In the genomic region with DNA sequence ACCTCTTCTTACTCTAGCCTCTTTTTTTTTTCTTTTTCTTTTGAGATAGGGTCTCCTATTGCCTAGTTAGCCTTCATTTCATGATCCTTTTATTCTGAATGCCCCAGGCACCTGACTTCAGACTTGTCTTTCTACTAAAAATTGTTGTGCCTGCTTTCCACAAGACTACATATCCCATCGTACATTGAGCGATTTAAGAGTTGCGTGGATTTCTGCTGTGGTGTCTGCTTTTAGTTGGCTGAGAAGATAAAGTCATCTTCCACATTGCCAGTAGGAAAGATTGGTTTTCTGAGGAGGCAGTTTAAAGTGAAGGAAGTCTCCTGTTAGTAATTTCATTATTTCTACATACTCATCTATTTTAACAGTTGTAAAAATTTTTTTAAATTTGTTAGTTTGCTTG, we compare ENCODE assay signal across 10 mouse cellular contexts. TPM values are rescaled to one million over a fixed set of nuclear protein-coding genes. Genes with fewer than 3 reads are reported as not detected.
DNase-seq lines count a peak whose midpoint lies in the region; ATAC-seq and TF ChIP-seq lines count a peak whose summit lies in the region.
"Had no signal": no experiment of that assay in that cellular context is flagged by ENCODE, and none has a peak within 500 bp of the region (broad histone marks: within the 10 kb centered on the region; RNA-seq: fewer than 3 reads in every experiment).

No protein-coding gene starts in this region.

- H3K4me3 ChIP-seq in kidney, embryonic 16.5 days (ENCODE audit: low read length): peak overlapping the region; percentile 95
- peak overlapping the region; percentile 73 for H3K4me3 ChIP-seq in embryonic facial prominence, embryonic 13.5 days
- H3K4me3 ChIP-seq in intestine, embryonic 15.5 days (replicated peaks): peak overlapping the region; percentile 98
- H3K4me3 ChIP-seq in midbrain, postnatal 0 days (ENCODE audit: low read depth, low read length): no peak overlapping the region

- no peak overlapping the region for H3K27ac ChIP-seq in kidney, embryonic 16.5 days (ENCODE audit: low read length)
- H3K27ac ChIP-seq in embryonic facial prominence, embryonic 13.5 days: no peak overlapping the region
- H3K27ac ChIP-seq in intestine, embryonic 15.5 days: no peak overlapping the region
- H3K27ac ChIP-seq in midbrain, postnatal 0 days (ENCODE audit: low read depth, low read length): no peak overlapping the region

- no peaks in the 10 kb centered on the region for H3K9me3 ChIP-seq in kidney, embryonic 16.5 days (ENCODE audit: low read length)
- no peaks in the 10 kb centered on the region for H3K9me3 ChIP-seq in embryonic facial prominence, embryonic 13.5 days
- H3K9me3 ChIP-seq in intestine, embryonic 15.5 days: no peaks in the 10 kb centered on the region
- no peaks in the 10 kb centered on the region for H3K9me3 ChIP-seq in midbrain, postnatal 0 days (ENCODE audit: low read length)

- peaks cover 27% of the 10 kb centered on the region for H3K36me3 ChIP-seq in kidney, embryonic 16.5 days (ENCODE audit: insufficient read depth, low read length)
- peaks cover 30% of the 10 kb centered on the region for H3K36me3 ChIP-seq in embryonic facial prominence, embryonic 13.5 days
- peaks cover 3% of the 10 kb centered on the region; the same call in 1 of the 2 replicates for H3K36me3 ChIP-seq in intestine, embryonic 15.5 days
- peaks cover 5% of the 10 kb centered on the region; the same call in 1 of the 2 replicates for H3K36me3 ChIP-seq in midbrain, postnatal 0 days (ENCODE audit: insufficient read depth, low read length)

- H3K4me1 ChIP-seq in kidney, embryonic 16.5 days (ENCODE audit: insufficient read depth, low read length): peaks cover 31% of the 10 kb centered on the region
- H3K4me1 ChIP-seq in embryonic facial prominence, embryonic 13.5 days: peaks cover 24% of the 10 kb centered on the region
- peaks cover 11% of the 10 kb centered on the region; the same call in 1 of the 2 replicates for H3K4me1 ChIP-seq in intestine, embryonic 15.5 days (replicated peaks)
- H3K4me1 ChIP-seq in midbrain, postnatal 0 days (ENCODE audit: insufficient read depth, low read length): peaks cover 9% of the 10 kb centered on the region; the same call in 1 of the 2 replicates

- ATAC-seq in kidney, embryonic 16.5 days (ENCODE audit: low FRiP score, low TSS enrichment): no peak
- ATAC-seq in embryonic facial prominence, embryonic 13.5 days (ENCODE audit: insufficient number of reproducible peaks, insufficient read depth, low FRiP score, low TSS enrichment, low read depth): no peak
- no peak for ATAC-seq in intestine, embryonic 15.5 days
- no peak for ATAC-seq in midbrain, postnatal 0 days (ENCODE audit: low FRiP score)
- ATAC-seq in frontal cortex, adult (ENCODE audit: low TSS enrichment): no peak
- ATAC-seq in megakaryocyte-erythroid progenitor cell, adult 5-6 weeks (replicated peaks; ENCODE audit: low FRiP score, low TSS enrichment, poor library complexity, severe bottlenecking): no peak

- TF ChIP-seq CTCF in midbrain, postnatal 0 days (IDR thresholded peaks at IDR 0.05): no peak

- no peak for DNase-seq in kidney, adult 18-20 months
- DNase-seq in midbrain, postnatal 0 days (ENCODE audit: low spot score): no peak
- no peak for DNase-seq in cerebellum, postnatal 14 days

- H3K9ac ChIP-seq in kidney, embryonic 16.5 days (replicated peaks; ENCODE audit: low read length): peak overlapping the region; percentile 64
- peak overlapping the region; percentile 62 for H3K9ac ChIP-seq in embryonic facial prominence, embryonic 13.5 days
- H3K9ac ChIP-seq in intestine, embryonic 15.5 days: peak overlapping the region; percentile 18; the same call in 1 of the 2 replicates
- no peak overlapping the region for H3K9ac ChIP-seq in midbrain, postnatal 0 days (replicated peaks; ENCODE audit: low read length, poor library complexity, severe bottlenecking)

- H3K4me2 ChIP-seq in kidney, embryonic 16.5 days (replicated peaks; ENCODE audit: low read depth, low read length): peak overlapping the region; percentile 72
- H3K4me2 ChIP-seq in embryonic facial prominence, embryonic 13.5 days: peak overlapping the region; percentile 68
- peak overlapping the region; percentile 56 for H3K4me2 ChIP-seq in intestine, embryonic 15.5 days (replicated peaks)
- H3K4me2 ChIP-seq in midbrain, postnatal 0 days (ENCODE audit: low read depth, low read length, poor library complexity, severe bottlenecking): peak overlapping the region; percentile 45

- H3K27me3 ChIP-seq in kidney, embryonic 16.5 days (ENCODE audit: insufficient read depth, low read length): no peaks in the 10 kb centered on the region
- H3K27me3 ChIP-seq in embryonic facial prominence, embryonic 13.5 days: no peaks in the 10 kb centered on the region
- H3K27me3 ChIP-seq in intestine, embryonic 15.5 days (replicated peaks): no peaks in the 10 kb centered on the region
- H3K27me3 ChIP-seq in midbrain, postnatal 0 days (ENCODE audit: insufficient read depth, low read length): no peaks in the 10 kb centered on the region

- 77% methylated on average over 3 of the region's 3 CpGs for WGBS in kidney, embryonic 16.5 days
- 73% methylated on average over 3 of the region's 3 CpGs for WGBS in embryonic facial prominence, embryonic 13.5 days
- 81% methylated on average over 3 of the region's 3 CpGs for WGBS in intestine, embryonic 15.5 days
- WGBS in midbrain, postnatal 0 days: 84% methylated on average over 3 of the region's 3 CpGs

RNA-seq across cellular contexts. Expression of gene Catsper2, which starts 2.0 kb away (rescaled TPM):
- polyA plus RNA-seq in kidney, embryonic 16.5 days (2015; fragmentation: Nextera tagmentation; extraction: Ambion mirVana): 2.0 and 3.0 TPM in 2 replicates
- 3.3 and 3.8 TPM in 2 replicates for polyA plus RNA-seq in embryonic facial prominence, embryonic 13.5 days (2015; fragmentation: Nextera tagmentation; extraction: Ambion mirVana)
- 1.1 and 2.0 TPM in 2 replicates for polyA plus RNA-seq in intestine, embryonic 15.5 days (2015; fragmentation: Nextera tagmentation; extraction: Ambion mirVana)
- 2.7 and 3.8 TPM in 2 replicates for total RNA-seq in midbrain, postnatal 0 days (2014; rRNA removed)
- 2.6 and 3.0 TPM in 2 replicates for polyA plus RNA-seq in midbrain, postnatal 0 days (2015; fragmentation: Nextera tagmentation; extraction: Ambion mirVana)
- total RNA-seq in megakaryocyte-erythroid progenitor cell, adult 5-6 weeks (2014; fragmentation: Nextera tagmentation): 0.44 and 3.3 TPM in 2 replicates
- 0.56 and 1.3 TPM in 2 replicates for total RNA-seq in megakaryocyte-erythroid progenitor cell, adult 5-6 weeks (2017)

RNA-seq across cellular contexts. Expression of gene Pdia3, which starts 2.0 kb away (rescaled TPM):
- polyA plus RNA-seq in kidney, embryonic 16.5 days (2015; fragmentation: Nextera tagmentation; extraction: Ambion mirVana): 838 and 877 TPM in 2 replicates
- 657 and 685 TPM in 2 replicates for polyA plus RNA-seq in embryonic facial prominence, embryonic 13.5 days (2015; fragmentation: Nextera tagmentation; extraction: Ambion mirVana)
- polyA plus RNA-seq in intestine, embryonic 15.5 days (2015; fragmentation: Nextera tagmentation; extraction: Ambion mirVana): 834 and 874 TPM in 2 replicates
- 61.9 and 77.1 TPM in 2 replicates for total RNA-seq in midbrain, postnatal 0 days (2014; rRNA removed)
- 269 and 301 TPM in 2 replicates for polyA plus RNA-seq in midbrain, postnatal 0 days (2015; fragmentation: Nextera tagmentation; extraction: Ambion mirVana)
- 98.2 and 163 TPM in 2 replicates for total RNA-seq in megakaryocyte-erythroid progenitor cell, adult 5-6 weeks (2014; fragmentation: Nextera tagmentation)
- 198 and 215 TPM in 2 replicates for total RNA-seq in megakaryocyte-erythroid progenitor cell, adult 5-6 weeks (2017)

RNA-seq across cellular contexts. Expression of gene Ell3, which starts 28.5 kb away (rescaled TPM):
- 12.3 and 14.5 TPM in 2 replicates for polyA plus RNA-seq in kidney, embryonic 16.5 days (2015; fragmentation: Nextera tagmentation; extraction: Ambion mirVana)
- 12.2 and 22.4 TPM in 2 replicates for polyA plus RNA-seq in embryonic facial prominence, embryonic 13.5 days (2015; fragmentation: Nextera tagmentation; extraction: Ambion mirVana)
- 8.5 and 9.2 TPM in 2 replicates for polyA plus RNA-seq in intestine, embryonic 15.5 days (2015; fragmentation: Nextera tagmentation; extraction: Ambion mirVana)
- 0.33 TPM in 1 of 2 replicates, not detected in the other for total RNA-seq in midbrain, postnatal 0 days (2014; rRNA removed)
- polyA plus RNA-seq in midbrain, postnatal 0 days (2015; fragmentation: Nextera tagmentation; extraction: Ambion mirVana): 1.6 and 2.6 TPM in 2 replicates
- not detected in 2 replicates for total RNA-seq in megakaryocyte-erythroid progenitor cell, adult 5-6 weeks (2014; fragmentation: Nextera tagmentation)
- total RNA-seq in megakaryocyte-erythroid progenitor cell, adult 5-6 weeks (2017): not detected in 2 replicates
- total RNA-seq: common myeloid progenitor, adult 5-6 weeks; layer of hippocampus, postnatal 10 days had no signal

RNA-seq across cellular contexts. Expression of gene Strc, which starts 28.6 kb away (rescaled TPM):
- not detected in 2 replicates for polyA plus RNA-seq in kidney, embryonic 16.5 days (2015; fragmentation: Nextera tagmentation; extraction: Ambion mirVana)
- polyA plus RNA-seq in embryonic facial prominence, embryonic 13.5 days (2015; fragmentation: Nextera tagmentation; extraction: Ambion mirVana): not detected in 2 replicates
- not detected in 2 replicates for polyA plus RNA-seq in intestine, embryonic 15.5 days (2015; fragmentation: Nextera tagmentation; extraction: Ambion mirVana)
- not detected in 2 replicates for total RNA-seq in midbrain, postnatal 0 days (2014; rRNA removed)
- polyA plus RNA-seq in midbrain, postnatal 0 days (2015; fragmentation: Nextera tagmentation; extraction: Ambion mirVana): 0.02 TPM in 1 of 2 replicates, not detected in the other
- not detected in 2 replicates for total RNA-seq in megakaryocyte-erythroid progenitor cell, adult 5-6 weeks (2014; fragmentation: Nextera tagmentation)
- total RNA-seq in megakaryocyte-erythroid progenitor cell, adult 5-6 weeks (2017): not detected in 2 replicates
- total RNA-seq: common myeloid progenitor, adult 5-6 weeks had no signal

RNA-seq across cellular contexts. Expression of gene Serf2, which starts 33.4 kb away (rescaled TPM):
- 448 and 451 TPM in 2 replicates for polyA plus RNA-seq in kidney, embryonic 16.5 days (2015; fragmentation: Nextera tagmentation; extraction: Ambion mirVana)
- 552 and 638 TPM in 2 replicates for polyA plus RNA-seq in embryonic facial prominence, embryonic 13.5 days (2015; fragmentation: Nextera tagmentation; extraction: Ambion mirVana)
- 476 and 498 TPM in 2 replicates for polyA plus RNA-seq in intestine, embryonic 15.5 days (2015; fragmentation: Nextera tagmentation; extraction: Ambion mirVana)
- 235 and 284 TPM in 2 replicates for total RNA-seq in midbrain, postnatal 0 days (2014; rRNA removed)
- polyA plus RNA-seq in midbrain, postnatal 0 days (2015; fragmentation: Nextera tagmentation; extraction: Ambion mirVana): 271 and 278 TPM in 2 replicates
- 408 and 415 TPM in 2 replicates for total RNA-seq in megakaryocyte-erythroid progenitor cell, adult 5-6 weeks (2014; fragmentation: Nextera tagmentation)
- total RNA-seq in megakaryocyte-erythroid progenitor cell, adult 5-6 weeks (2017): 367 and 469 TPM in 2 replicates
